Mouse (Mus musculus): ENCODE data around the gene Kif2c. TPM values are rescaled to one million over a fixed set of nuclear protein-coding genes. Genes with fewer than 3 reads are reported as not detected.

Gene Kif2c
- 1 to 10 TPM; 6.9 to 9.6 TPM for total RNA-seq (2021)
- long read RNA-seq, experiment 1, transcript Kif2c-201 (20 exons, 2,842 nt) = major isoform, 12 of 14 reads
- long read RNA-seq, experiment 1, partial matches to known transcripts = 2 of 14 reads
- long read RNA-seq, experiment 1, other reads (novel, unspliced or antisense) = 0 of 14 reads
- long read RNA-seq, experiment 2, transcript Kif2c-201 (20 exons, 2,842 nt) = major isoform, 9 of 12 reads
- long read RNA-seq, experiment 2, partial matches to known transcripts = 1 of 12 reads
- long read RNA-seq, experiment 2, other reads (novel, unspliced or antisense) = 2 of 12 reads

DNA sequence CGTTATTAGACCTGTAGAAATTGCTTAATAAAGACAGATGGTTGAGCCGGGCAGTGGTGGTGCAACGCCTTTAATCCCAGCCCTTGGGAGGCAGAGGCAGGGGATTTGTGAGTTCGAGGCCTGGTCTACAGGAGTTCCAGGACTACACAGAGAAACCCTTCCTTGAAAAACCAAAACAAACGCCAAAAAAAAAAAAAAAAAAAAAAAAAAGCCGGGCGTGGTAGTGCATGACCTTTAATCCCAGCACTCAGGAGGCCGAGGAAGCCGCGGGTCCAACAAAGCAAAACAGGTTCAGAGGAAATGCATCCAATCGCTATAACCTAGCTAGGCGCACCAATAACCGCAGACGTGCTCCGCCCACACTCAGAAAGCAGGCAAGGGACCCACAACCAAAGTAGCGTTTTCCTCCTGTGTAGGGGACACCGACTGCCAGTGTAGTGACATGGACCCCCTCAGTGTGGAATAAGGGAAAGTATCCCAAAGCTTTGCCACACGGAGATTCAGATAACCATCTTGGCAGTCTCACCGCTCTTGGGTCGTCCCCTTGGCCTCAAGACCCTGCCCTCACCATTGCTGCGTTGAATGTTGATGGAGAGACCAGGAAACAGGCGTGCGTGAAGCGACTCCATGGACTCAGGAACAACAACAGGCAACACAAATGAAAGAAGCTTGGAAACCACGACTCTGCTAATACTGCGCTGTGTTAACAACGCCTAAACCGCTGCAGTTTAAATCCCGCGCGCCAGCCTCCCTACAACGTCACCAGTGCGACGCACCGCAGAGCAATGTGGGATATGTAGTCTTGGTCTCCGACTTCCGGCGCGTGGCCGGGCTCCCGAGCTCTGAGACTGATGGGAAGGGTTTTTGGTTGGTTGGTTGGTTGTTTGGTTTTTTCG, at the start of gene Kif2c:
Kif2c (minus strand) TSS at position 777 of the 896 bp plus-strand sequence.
- peak; percentile 95 for DNase-seq

DNA sequence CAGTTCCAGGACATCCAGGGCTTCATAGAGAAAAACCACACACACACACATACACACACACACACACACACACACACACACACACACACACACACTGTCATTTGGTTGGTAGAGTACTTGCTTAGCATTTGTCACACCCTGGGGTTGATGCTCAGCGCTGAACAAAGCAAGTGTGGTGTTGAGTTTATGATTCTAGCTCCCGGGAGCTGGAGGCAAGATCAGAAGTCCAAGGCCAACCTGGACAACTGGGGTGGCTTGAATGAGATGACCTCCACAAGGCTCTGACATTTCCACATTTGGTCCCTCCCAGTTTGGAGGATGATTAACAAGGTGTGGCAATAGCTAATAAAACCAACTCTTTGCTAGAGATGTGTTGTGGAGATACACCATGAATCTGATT, 48.8 kb upstream of the Kif2c start:
- peak; percentile 24 for DNase-seq

DNA sequence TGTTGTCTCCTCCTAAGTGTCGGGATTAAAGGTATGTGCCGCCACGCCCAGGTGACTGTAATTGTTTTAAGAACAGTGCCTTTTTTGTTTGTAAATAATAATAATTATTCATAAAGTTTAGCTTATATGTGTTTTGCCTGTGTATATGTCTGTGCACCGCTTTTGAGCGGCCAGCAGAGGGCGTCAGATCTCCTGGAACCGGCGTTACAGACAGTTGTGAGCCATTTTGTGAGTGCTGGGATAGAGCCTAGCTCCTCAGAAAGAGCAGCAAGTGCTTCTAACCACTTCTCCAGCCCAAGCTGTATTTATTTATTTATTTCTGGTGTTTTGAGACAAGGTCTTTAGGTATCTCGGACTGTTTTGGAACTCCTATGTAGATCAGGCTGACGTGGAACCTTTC, 47.9 kb upstream of the Kif2c start:
- DNase-seq = peak; percentile 33

DNA sequence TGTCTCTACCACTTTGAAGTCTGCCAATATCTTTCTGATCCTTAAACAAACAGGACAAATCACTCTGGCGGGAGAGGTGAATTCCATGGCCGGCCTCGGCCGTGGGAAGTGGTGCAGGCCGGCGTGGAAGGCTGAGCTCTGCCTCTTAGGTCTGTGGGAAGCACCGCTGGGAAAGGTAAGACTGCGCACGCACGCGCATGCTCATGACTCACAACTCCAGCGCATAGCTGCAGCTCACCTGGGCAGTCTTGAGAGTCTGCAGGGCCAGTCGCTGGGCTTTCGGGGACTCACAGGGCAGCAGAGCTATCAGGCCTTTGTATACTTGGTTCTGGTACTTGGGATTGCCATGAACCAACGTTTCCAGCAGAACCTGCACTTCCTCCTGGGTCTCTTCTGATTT, 47.2 kb upstream of the Kif2c start:
- DNase-seq = no peak

DNA sequence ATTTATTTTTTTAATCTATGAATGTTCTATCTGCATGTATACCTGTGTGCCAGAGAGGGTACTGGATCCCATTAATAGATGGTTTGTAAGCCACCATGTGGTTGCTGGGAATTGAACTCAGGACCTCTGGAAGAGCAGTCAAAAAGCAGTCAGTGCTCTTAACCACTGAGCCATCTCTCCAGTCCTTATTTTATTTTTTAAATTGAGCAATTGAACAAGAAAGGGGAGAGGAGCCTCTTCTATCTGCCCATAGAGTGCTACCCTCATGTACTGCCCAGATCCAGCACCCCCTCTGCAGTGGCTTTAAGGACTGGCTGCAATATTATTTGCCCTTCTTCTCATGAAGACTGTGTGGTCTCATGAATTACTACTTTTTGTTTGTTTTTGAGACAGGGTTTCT, 42.8 kb upstream of the Kif2c start:
- DNase-seq = no peak

DNA sequence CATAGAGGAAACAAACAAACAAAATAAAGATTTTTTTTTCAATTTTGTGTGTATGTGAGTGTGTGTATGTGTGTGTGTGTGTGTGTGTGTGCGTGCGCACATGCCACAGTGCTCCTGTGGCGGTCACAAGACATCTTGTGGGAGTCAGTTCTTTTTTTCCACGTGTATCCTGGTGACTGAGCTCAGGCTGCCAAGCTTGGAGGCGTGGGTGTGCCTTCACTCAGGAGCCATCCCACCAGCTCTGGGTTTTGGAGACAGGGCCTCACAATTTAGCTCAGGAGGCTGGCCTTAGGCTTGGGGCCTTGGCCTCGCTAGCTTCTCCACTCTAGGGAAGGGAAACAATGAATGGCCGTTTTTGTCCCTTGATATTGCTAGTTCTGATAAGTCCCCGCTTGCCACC, 41.7 kb upstream of the Kif2c start:
- no peak for DNase-seq

DNA sequence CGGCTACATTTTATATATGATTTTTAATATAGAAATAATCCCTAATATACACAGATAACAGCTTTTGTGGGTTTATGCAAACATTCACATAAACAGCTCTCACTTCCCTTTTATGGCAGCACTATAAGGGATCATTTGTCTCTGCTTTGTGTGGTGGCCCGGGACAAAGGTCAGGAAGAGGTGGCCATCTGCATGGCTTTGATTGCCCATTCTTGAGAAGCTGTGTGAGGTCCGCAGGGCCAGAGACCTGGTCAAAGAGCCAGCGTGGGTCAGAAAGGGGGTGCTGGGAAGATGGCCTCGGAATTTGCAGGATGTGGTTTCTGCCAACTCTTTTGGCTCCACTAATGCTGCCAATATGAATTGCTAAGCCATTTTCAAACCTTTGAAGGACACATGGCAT, 40.6 kb upstream of the Kif2c start:
- DNase-seq = no peak

DNA sequence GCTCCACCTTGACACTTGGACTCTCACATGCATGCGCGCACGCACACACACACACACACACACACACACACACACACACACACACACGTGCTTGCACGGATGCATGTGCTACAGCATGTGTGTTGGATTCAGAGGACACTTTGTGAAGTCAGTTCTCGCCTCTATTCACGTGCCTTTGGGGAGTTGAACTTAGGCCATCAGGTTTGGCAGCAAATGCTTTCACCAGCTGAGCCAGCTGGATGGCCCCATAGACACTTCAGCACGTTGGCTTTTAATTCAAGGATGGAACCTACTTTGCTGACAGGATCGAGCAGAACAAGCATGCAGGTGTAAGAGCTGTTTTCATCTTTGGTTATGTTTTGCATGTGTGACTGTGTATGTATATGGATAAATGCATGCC, 39.4 kb upstream of the Kif2c start:
- peak; percentile 45 for DNase-seq

DNA sequence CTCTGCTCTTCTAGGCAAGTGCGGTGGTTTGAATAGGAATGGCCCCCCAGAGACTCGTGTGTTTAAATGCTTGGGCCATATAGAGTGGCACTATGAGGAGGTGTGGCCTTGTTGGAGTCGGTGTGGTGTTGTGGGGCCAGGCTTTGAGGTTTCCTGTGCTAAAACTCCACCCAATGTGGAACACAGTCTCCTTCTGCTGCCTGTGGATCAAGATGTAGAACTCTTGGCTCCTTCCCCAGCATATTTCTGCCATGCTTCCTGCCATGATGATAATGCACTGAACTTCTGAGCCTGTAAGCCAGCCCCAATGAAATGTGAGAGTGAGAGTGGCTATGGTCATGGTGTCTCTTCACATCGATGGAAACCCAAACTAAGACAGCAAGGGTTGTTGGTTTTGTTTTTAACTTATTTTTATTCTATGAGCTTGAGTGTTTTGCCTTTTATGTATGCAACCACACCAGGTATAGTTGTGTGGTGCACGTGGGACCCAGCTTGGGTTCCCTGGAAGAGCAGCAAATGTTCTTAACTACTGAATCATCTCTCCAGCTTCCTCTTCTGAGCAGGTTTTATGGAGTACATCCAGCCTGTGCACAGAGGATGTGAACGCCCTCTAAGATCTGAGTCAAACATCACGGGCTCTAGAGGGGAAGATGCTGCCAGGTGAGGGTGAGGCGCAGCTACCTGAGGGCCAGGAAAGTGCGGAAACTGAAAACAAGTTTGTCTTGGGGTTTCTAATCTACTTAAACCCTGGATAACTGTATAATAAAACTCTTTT, 38.5 kb upstream of the Kif2c start:
- DNase-seq = no peak

DNA sequence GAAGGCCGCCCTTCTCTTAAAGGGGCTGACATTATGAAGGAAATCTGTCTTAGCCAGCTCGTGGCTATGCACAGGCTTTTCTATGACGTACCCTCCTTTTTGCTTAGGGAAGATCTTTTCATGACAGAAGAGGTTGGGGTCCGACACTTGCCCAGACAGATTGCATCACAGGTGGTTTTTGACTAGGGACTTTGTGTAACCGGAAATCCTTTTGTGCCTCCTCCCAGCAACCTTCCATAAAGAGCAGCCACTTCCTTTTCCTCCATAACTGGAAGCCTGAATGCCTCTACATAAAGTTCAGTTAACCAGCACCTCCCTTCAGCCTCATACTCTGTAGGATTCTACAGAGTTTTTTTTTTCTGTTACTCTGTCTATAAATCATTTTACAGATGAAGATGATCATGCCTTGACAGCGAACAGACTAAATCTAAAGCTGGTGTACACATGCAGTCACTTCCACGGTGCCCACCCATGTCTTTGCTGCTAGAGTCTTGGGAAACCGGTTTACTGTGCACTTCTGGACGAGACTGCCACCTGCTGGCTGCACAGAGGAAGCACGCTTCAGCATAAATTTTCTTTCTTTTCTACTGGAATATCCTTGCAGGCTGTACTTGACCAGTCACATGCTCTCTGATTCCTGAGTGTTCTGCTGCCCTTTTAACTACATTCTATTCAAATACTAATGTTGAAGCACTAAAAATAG, 36.2 kb upstream of the Kif2c start:
- DNase-seq = peak; percentile 70

DNA sequence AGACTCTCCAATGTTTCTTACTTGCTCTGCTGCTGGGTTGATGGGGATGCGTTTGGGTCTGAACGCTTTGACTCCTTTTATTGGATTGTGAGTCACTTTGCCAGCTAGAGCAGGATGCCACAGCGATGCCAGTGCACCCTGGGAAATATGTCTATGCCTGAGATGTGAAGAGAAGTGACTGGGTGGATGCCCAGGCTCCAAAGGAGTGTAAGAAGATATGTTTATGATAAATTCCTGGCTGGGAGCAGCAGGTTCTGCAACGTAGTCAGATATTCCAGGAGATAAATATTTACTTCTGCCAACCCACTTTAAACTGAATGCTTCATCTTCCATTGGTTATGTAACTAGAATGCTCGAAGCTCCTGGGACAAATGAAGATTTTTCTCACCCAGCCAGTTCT, 34.6 kb upstream of the Kif2c start:
- DNase-seq = no peak

DNA sequence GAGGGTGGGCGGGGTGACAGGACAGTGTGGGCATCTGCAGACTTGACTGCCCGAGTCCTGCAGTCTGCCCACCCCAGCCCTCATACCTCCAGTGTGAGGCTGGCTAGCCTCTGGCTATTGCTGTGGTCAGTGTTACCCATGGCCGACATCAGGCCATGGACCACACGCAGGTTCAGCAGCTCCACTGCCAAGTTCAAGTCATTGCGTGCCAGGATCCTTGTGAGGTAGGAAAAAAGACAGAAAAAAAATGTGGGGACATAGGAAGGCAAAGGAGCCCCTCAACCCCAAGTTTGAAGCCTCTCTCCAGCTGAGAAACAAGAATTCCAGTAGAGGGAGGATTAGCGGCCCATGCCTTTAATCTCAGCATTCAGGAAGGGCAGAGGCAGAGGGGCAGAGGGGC, 31.8 kb upstream of the Kif2c start:
- DNase-seq = no peak

DNA sequence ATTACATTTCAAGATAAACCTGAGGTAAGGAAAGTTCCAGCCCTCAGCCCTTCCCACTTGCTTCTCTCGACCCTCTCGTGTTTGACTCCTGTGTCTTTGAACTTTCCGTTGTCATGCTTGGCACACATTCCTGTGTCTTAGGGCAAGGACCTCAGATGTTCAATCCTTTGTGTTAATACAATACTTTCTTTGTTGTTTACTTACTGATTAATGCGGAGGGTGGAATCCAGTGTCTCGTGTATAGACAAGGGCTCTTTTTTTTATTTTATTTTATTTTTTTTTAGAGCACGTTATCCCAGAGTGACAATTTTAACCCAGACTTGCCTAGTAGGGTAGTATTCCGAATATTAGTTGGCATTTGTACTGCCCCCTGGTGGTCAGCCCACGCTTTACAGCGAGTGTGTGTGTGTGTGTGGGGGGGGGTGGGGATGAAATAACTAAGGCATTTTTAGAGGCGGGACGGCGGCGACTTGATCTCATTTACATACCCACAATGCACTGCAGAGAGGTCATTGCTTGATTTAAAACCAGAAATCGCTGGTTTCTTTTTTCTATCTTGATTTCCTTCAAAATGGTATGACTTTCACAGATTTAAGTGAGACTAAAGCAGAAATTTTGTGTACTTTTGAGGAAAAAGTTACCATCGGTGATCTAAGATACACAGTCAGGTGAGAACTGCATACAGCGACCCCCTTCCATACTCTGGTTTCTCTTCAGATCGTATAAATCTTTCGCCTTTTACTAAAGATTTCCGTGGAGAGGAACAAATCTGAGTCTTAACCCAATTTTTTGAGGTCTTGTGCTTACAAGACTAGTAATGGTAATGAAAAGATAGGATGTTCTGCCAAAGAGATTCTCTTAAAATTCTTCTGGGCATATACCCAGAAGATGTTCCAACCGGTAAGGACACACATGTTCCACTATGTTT, 28.0 kb upstream of the Kif2c start:
- peak; percentile 91 for DNase-seq

DNA sequence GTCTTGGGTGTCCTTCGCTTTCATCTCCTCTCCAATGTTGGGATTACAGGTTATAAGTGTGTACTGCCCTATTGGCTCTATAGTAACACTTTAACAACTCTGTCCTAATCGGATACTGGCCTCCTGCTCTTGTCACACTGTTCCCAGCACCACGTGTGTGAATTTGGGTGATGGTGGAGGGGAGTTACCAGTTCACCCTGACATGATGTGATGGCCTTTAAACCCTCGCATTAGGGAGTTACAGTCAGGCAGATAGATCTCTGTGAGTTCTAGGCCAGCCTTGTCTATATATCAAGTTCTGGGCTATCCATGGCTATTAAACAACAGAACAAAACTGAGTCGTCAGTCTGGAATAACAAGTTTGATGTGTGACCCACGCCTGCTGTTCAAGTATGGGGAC, 27.2 kb upstream of the Kif2c start:
- DNase-seq = no peak

DNA sequence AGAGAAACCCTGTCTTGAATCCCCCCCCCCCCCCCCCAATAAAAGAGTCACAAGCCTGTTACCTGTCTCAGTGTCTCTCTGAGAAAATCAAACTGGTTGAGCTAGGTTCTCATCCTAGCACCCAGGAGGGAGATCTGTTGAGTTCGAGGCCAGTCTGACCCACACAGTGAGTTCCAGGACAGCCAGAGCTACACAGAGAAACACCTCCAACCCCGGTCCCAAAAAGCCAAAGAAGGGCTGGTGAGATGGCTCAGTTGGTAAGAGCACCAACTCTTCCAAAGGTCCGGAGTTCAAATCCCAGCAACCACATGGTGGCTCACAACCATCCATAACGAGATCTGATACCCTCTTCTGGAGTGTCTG, 20.5 kb upstream of the Kif2c start:
- no peak for DNase-seq

DNA sequence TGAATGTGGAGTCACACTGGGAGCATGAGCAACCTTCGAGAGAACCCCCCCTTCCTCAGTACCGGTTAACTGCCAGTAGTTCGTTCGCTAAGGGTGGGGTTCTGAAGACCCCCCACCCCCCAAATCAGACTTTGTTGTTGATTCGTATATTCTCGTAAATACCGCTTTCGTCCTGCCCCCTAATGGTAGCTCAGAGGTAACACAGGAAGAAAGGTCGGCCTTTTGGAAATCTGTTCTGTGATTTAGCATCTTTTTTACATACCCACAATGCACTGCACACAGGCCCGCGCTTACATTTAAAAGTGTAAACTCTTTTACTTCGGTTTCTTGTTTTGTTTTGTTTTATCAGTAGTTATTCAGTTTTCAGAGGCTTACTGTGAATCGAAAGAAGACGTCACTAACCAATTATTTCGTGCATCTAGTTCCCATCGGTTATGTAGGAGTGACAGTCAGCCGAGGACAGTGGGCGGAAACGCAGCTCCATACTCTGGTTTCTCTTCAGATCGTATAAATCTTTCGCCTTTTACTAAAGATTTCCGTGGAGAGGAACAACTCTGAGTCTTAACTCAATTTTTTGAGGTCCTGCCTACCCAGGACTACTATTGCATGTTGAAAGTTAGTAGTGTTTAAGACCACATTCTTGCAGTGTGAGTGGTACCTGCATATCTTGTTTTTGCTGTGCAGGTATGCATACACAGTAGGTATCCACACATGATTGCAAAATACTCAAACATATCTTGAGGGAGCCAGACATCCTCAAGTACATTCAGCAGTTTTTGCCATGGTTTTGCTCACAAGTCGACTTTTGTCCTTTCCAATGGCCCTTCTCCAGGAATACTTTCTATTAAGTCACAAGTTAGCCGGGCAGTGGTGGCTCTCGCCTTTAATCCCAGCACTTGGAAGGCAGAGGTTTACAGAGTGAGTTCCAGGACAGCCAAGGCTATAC, 19.9 kb upstream of the Kif2c start:
- peak; percentile 65 for DNase-seq

DNA sequence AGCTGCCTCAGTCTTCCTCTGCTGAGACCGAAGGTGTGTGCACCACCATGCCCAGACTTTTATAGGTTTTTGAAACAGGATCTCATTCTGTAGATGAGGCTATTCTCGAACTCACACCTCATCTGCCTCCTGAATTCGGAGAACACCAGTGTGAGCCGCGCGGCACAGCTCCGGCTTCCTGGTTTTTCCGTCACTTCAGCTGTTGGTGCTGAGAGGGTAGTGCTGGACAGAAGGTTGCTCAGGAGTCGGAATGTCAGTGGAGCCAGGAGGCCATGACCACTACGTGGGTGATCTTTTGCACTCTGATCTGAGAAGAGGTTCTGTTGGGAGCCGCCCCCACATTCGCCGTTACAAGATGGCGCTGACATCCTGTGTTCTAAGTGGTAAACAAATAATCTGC, 9.4 kb upstream of the Kif2c start:
- DNase-seq = no peak

DNA sequence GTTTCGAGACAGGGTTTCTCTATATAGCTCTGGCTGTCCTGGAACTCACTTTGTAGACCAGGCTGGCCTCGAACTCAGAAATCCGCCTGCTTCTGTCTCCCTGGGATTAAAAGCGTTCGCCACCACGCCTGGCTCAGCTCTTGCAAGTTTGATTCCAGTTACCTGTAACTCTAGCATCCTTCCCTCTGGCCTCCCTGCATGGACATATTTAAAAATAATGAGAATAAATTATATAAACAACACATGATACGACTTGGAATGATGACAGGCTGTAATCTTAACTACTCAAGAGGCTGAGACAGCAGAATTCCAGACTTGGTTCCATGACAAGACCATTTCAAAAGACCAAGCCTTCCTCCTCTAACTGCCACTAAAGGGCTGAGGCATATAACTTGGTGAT, 8.2 kb upstream of the Kif2c start:
- DNase-seq = no peak

DNA sequence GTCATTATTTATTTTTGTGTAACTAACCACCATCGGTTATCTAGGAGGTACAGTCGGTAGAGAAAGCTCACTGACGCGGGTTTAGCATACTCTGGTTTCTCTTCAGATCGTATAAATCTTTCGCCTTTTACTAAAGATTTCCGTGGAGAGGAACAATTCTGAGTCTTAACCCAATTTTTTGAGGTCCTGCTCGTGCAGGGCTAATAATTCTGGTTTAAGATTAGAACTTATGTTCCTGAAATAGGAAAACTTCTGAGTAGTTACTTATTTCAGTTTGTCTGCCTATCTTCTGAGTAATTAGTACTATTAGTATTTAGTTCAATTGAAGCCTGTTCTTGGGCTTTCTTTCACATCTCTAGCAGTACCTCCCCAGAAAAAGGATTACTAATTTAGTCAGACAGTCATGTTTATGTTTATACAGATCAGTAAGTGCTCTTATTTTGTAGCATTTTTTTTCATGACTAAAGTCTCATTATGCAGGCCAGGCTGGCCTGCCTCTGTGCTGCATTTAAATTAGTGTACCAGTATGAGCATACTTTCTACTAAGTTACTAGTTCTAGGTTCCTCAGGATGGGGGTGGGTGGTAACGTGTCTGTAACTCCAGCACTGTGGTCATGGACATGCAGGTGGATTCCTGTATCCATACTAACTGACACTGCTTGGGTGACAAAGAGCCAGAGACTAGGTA, 7.6 kb upstream of the Kif2c start:
- DNase-seq = peak; percentile 38

Measured in adrenal gland, postnatal 10 days (tissue).